Mouse (Mus musculus) erythroblast, embryonic 14.5 days (primary cell): ENCODE measurements around the gene Gm28729.

Source experiments
- GATA1 ChIP-seq: IDR thresholded peaks from 2 replicates; pipeline ENCODE4 v1.6.1; 2012; ENCODE audit warnings: low read length, inconsistent platforms, mixed read lengths
- TAL1 ChIP-seq: IDR thresholded peaks from 3 replicates; pipeline ENCODE4 v1.6.1; 2012; ENCODE audit warnings: low read length, inconsistent platforms, mixed read lengths

GRCm38 (mm10) chr9:96572754-96573153 is 47.7 kb upstream of the Gm28729 start:
- TF ChIP-seq GATA1, result no peak
- no peak for TF ChIP-seq TAL1
